Mouse (Mus musculus) hindbrain, embryonic 16.5 days (tissue): ENCODE data around the gene Siae. TPM values are rescaled to one million over a fixed set of nuclear protein-coding genes. Genes with fewer than 3 reads are reported as not detected.
A peak's percentile ranks its signal among the peaks of the same experiment; 100 is the strongest.

Source experiments
- ATAC-seq: fragments of 200-750 bp; cut with Nextera tagmentation; 2 replicates; pipeline ENCODE4 v1.8.0; 2017; ENCODE audit warnings: moderate TSS enrichment, moderate library complexity
- H3K27ac ChIP-seq: fragments of 300-500 bp; sonication (generic); 2 replicates; pipeline ENCODE4 v1.5.1; 2014; ENCODE audit warnings: low read depth, mild to moderate bottlenecking, control low read depth, low read length, moderate library complexity
- H3K27me3 ChIP-seq: fragments of 300-500 bp; sonication (generic); replicated peaks from 2 replicates; pipeline ENCODE4 v1.6.1; 2014; ENCODE audit warnings: low read length; ENCODE audit not compliant: control insufficient read depth, insufficient read depth
- H3K36me3 ChIP-seq: fragments of 300-500 bp; sonication (generic); 2 replicates; pipeline ENCODE4 v1.6.1; 2014; ENCODE audit warnings: mild to moderate bottlenecking, low read length, moderate library complexity, mixed read lengths; ENCODE audit not compliant: control insufficient read depth, insufficient read depth
- H3K4me1 ChIP-seq: fragments of 300-500 bp; sonication (generic); 2 replicates; pipeline ENCODE4 v1.6.1; 2014; ENCODE audit warnings: low read depth, low read length; ENCODE audit not compliant: control insufficient read depth, insufficient read depth
- H3K4me2 ChIP-seq: fragments of 300-500 bp; sonication (generic); 2 replicates; pipeline ENCODE4 v1.6.1; 2014; ENCODE audit warnings: mild to moderate bottlenecking, low read length, control low read depth, moderate library complexity
- H3K4me3 ChIP-seq: fragments of 300-500 bp; sonication (generic); 2 replicates; pipeline ENCODE4 v1.5.1; 2014; ENCODE audit warnings: mild to moderate bottlenecking, low read length, control low read depth, moderate library complexity
- H3K9ac ChIP-seq: fragments of 300-500 bp; sonication (generic); 2 replicates; pipeline ENCODE4 v1.6.1; 2014; ENCODE audit warnings: low read depth, mild to moderate bottlenecking, control low read depth, low read length, moderate library complexity
- H3K9me3 ChIP-seq: fragments of 300-500 bp; sonication (generic); 2 replicates; pipeline ENCODE4 v1.6.1; 2014; ENCODE audit warnings: mild to moderate bottlenecking, low read length, moderate library complexity; ENCODE audit not compliant: control insufficient read depth
- WGBS: fragments of 180-500 bp; shearing (Covaris S2); extraction: QIAGEN DNeasy Blood & Tissue Kit; methylation state at CpG from one replicate; pipeline ENCODE4 v1.1.7; 2014; 5-methylcytosine and 5-hydroxymethylcytosine counted together
- polyA plus RNA-seq: library from polyadenylated mRNA; unstranded; fragments of >200 nt; fragmentation: Nextera tagmentation; extraction: Ambion mirVana; gene quantifications from 2 replicates; pipeline ENCODE4 v1.2.1, GENCODE M21; 2015

Siae gene
- polyA plus RNA-seq, 1 experiment from 2014 or later: 17.4 TPM

DNA sequence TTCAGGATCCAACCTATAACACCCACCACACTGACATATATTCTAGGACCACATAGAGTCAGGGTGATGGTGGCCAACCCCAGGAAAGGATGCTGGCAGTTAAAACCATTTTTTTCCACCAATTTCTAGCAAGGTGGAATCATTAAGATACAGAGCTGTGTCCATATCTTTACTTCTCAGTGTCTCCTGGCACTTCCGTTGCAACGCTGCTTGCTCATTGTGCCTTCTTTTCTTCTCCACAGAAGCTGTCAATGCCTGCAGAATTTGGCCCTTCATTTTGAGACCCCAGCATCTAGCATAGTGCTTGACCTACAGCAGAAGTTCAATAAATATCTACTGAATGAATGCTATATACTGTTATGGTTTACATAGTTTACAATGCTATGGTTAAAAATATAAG lies 11.5 kb downstream of the Siae start:
- no peaks in the 10 kb centered on the region for H3K36me3 ChIP-seq
- H3K4me1 ChIP-seq: peaks cover 7% of the 10 kb centered on the region
- WGBS: 93% methylated on average over 2 of the region's 2 CpGs
- no peaks in the 10 kb centered on the region for H3K9me3 ChIP-seq
- ATAC-seq: no peak
- H3K4me3 ChIP-seq: no peak overlapping the region
- no peak overlapping the region for H3K27ac ChIP-seq
- H3K9ac ChIP-seq: no peak overlapping the region
- no peak overlapping the region for H3K4me2 ChIP-seq
- H3K27me3 ChIP-seq: no peaks in the 10 kb centered on the region

DNA sequence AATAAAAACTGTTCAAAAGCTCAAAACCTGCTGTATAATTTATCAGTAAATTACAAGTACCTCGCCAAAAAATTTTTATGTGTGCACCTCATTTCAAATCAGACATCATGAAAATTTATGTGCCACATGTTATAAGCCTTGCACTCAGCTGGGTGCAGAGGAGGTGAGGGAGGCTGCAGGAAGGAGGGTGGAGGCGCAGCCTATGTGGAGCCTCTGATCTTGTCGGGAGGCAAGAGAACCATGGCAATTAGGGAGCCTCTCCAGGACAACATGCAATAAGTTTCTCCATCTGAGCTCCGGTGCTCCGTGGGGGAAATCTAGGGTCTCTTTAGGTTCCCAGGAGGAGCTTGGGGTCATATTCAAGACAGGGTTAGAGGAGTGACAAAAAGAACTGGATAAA lies 12.0 kb downstream of the Siae start:
- 48% methylated on average over 5 of the region's 5 CpGs for WGBS
- Histone ChIP-seq H3K9me3 (no peaks in the 10 kb centered on the region), H3K4me2 (no peak overlapping the region), H3K27ac (no peak overlapping the region), H3K4me1 (peaks cover 7% of the 10 kb centered on the region), H3K9ac (no peak overlapping the region), H3K36me3 (no peaks in the 10 kb centered on the region), H3K4me3 (no peak overlapping the region), H3K27me3 (no peaks in the 10 kb centered on the region)
- ATAC-seq: no peak

DNA sequence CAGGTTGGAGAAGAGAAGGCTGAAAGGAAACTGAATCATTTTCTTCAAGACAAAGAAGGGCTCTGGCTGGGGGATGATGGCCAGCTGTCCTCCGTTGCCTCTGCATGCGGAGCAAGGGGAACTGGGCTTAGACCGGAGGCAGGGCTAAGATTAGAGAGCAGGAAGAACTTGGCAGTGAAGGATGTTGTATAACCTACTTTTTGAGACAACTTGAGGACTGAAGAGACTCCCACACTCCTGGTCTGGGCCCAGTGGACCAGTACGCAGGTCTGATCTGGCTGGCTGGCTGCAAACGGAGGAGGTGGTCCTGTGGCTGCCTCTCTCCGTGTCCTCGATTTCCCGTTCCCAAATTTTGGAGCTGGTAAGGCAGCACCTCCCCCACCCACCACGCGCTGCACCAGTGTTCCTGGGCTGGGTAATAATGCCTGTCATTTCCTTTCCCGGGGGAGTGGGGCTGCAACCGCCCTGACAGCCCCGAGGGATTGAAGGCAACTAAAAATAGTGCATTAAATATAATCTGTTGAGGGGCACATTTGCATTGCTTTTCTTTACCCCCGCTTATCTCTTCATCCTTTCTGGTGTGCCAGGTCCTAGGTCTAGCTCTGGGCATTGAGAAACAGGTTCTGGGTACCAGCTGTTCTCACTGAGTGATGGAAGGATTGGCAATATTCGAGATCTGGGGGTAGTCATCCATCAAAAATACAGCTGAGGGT lies 12.6 kb downstream of the Siae start:
- peak overlapping the region; percentile 14; the same call in 1 of the 2 replicates for H3K4me2 ChIP-seq
- H3K36me3 ChIP-seq: no peaks in the 10 kb centered on the region
- peaks cover 7% of the 10 kb centered on the region for H3K4me1 ChIP-seq
- peak; percentile 53 for ATAC-seq
- H3K9ac ChIP-seq: no peak overlapping the region
- WGBS: 27% methylated on average over 15 of the region's 15 CpGs
- H3K9me3 ChIP-seq: no peaks in the 10 kb centered on the region
- no peak overlapping the region for H3K4me3 ChIP-seq
- no peak overlapping the region for H3K27ac ChIP-seq
- no peaks in the 10 kb centered on the region for H3K27me3 ChIP-seq

DNA sequence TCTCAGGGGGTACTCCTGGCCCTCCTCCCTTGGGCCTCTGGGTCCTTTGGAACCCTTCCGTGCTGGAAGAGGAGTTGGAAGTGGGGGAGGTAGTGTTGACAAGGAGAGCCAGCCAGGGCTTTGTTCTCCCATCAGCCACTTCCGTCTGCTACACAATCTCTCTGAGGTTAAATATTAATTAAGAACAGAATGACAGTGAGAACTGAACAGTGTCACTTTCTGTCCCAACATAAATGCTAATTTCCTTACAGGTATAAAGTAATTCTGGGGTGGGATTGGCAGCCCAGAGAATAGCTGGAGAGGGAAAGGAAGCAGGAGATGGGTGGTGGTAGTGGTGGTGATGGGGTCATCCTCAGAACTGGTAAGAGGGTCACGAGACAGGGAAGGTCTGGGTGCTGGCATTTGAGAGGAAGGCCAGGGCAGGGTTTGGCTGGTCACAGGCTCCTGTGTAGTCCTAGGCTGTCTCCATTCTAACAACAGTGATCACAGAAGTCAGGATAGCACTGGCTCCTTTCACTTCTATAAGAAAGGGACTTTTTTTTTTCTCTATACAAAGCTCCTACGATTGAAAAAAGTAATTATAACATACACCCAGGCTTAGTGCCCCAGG lies 13.2 kb downstream of the Siae start:
- WGBS: 36% methylated on average over 4 of the region's 4 CpGs
- no peak overlapping the region for H3K4me3 ChIP-seq
- no peak overlapping the region for H3K9ac ChIP-seq
- H3K36me3 ChIP-seq: no peaks in the 10 kb centered on the region
- H3K4me1 ChIP-seq: peaks cover 7% of the 10 kb centered on the region
- no peaks in the 10 kb centered on the region for H3K27me3 ChIP-seq
- no peaks in the 10 kb centered on the region for H3K9me3 ChIP-seq
- H3K27ac ChIP-seq: no peak overlapping the region
- no peak overlapping the region for H3K4me2 ChIP-seq
- ATAC-seq: peak; percentile 32; the same call in 1 of the 2 replicates

DNA sequence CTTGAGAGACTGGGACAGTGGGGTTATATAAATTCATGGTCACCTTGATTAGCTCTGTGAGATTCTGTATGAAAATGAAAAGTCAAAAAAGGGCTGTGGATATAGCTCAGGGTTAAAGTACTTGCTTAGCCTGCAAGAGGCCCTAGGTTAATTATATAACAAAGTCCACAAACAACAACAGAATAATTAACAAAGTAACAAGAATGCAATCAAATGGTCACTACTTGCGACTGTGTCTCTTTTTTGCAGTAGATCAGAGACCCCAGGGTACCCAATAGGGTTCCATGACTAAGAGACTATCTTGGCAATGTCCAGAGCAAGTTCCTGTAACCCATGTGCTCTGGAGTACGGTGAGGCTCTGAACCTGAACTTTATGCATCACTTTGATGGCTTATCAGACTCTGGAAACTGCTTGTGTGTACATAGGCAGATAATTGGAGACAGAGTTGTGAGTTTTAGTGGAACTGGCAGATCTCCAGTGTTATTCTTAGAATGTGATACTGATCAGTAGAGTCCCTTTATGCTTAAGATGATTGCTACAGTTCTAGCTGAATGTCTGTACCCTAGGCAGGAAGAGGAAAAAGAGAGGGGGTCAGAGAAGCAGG lies 13.8 kb downstream of the Siae start:
- H3K4me3 ChIP-seq: no peak overlapping the region
- H3K36me3 ChIP-seq: no peaks in the 10 kb centered on the region
- WGBS: 83% methylated on average over 2 of the region's 2 CpGs
- no peak overlapping the region for H3K9ac ChIP-seq
- peaks cover 7% of the 10 kb centered on the region for H3K4me1 ChIP-seq
- no peaks in the 10 kb centered on the region for H3K9me3 ChIP-seq
- H3K4me2 ChIP-seq: no peak overlapping the region
- no peaks in the 10 kb centered on the region for H3K27me3 ChIP-seq
- H3K27ac ChIP-seq: no peak overlapping the region
- no peak for ATAC-seq

DNA sequence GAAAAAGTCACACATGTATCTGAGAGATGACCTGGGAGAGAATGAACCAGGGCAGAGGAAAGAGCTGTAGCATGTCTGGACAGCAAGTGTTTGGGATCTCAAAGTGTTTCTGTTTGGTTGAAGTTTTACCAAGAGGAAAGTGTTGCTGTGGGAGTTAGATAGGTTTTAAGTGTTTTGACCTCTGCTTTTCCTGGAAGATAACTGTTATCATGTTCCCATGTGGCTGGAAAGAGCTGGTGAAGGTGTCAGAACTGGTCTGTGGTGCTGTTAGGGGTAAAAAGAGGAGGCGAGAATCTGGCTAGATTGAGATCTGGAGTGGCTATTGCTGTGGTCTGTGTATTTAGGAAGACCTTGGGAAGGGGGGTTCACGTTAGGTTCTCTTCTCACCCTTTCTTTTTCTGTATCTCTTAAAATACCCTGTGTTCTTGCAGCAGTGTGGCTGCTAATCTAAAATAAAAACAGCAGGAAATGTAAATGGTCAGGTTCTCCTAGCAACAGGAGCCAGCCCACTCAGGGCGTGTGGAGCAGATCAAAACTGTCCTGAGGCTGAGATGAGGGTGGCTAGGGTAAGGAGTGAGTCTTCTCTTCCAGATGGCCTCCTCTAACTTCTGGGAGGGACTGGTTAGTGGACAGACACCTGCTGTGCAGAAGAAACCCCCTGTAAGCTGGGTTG lies 16.8 kb downstream of the Siae start:
- H3K4me3 ChIP-seq: no peak overlapping the region
- no peaks in the 10 kb centered on the region for H3K9me3 ChIP-seq
- no peak overlapping the region for H3K4me2 ChIP-seq
- WGBS: 65% methylated on average over 3 of the region's 3 CpGs
- H3K27ac ChIP-seq: no peak overlapping the region
- no peaks in the 10 kb centered on the region for H3K27me3 ChIP-seq
- ATAC-seq: no peak
- H3K9ac ChIP-seq: no peak overlapping the region
- H3K4me1 ChIP-seq: peaks cover 16% of the 10 kb centered on the region
- H3K36me3 ChIP-seq: no peaks in the 10 kb centered on the region

DNA sequence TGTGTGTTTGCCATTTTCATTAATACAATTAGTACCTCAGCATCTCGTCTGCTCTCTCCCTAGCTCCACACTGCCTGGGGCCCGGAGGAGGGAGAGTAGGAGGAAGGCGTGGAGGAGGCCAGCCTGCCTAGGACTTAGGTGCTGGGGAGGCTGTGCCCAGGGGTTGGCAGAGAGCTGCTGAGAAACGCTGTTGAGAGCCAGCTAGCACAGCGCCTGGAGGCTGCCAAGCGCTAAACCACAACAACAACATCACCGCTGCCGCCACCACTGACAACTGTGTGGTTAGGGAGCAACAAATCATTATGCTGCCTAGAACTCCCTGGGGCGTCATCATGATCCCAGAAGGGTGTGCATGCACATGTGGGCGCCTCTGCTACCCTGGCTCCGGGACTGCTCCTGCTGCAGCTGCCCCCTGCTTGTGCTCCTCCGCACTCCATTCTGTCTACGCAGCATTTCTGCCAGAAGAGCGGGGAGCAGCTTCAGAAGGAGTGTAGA lies 21.0 kb downstream of the Siae start:
- peak; percentile 86 for ATAC-seq
- no peaks in the 10 kb centered on the region for H3K36me3 ChIP-seq
- peak overlapping the region; percentile 44; the same call in 1 of the 2 replicates for H3K27ac ChIP-seq
- 30% methylated on average over 14 of the region's 14 CpGs for WGBS
- H3K4me3 ChIP-seq: peak overlapping the region; percentile 20; the same call in 1 of the 2 replicates
- peak overlapping the region; percentile 54 for H3K4me2 ChIP-seq
- no peaks in the 10 kb centered on the region for H3K9me3 ChIP-seq
- H3K4me1 ChIP-seq: peaks cover 9% of the 10 kb centered on the region
- peak overlapping the region; percentile 33 for H3K9ac ChIP-seq
- no peaks in the 10 kb centered on the region for H3K27me3 ChIP-seq

DNA sequence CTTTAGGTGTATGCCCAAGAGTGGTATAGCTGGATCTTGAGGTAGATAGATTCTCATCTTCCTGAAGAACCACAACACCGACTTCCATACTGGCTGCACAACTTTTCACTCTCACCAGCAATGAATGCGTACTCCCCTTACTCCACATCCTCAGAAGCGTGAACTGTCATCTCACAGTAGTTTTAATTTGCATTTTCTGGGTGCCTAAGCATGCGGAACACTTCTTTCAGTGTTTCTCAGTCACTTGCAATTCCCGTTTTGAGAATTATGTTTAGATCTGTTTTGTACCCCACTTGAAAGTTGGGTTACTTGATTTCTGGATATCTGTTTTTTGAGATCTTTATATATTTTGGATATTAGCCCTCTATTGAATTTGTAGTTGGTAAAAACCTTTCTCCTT lies 28.1 kb downstream of the Siae start:
- no peak overlapping the region for H3K27ac ChIP-seq
- H3K9ac ChIP-seq: no peak overlapping the region
- WGBS: 85% methylated on average over 5 of the region's 5 CpGs
- no peak overlapping the region for H3K4me3 ChIP-seq
- H3K4me1 ChIP-seq: no peaks in the 10 kb centered on the region
- no peaks in the 10 kb centered on the region for H3K27me3 ChIP-seq
- H3K9me3 ChIP-seq: no peaks in the 10 kb centered on the region
- H3K4me2 ChIP-seq: no peak overlapping the region
- no peak for ATAC-seq
- no peaks in the 10 kb centered on the region for H3K36me3 ChIP-seq

DNA sequence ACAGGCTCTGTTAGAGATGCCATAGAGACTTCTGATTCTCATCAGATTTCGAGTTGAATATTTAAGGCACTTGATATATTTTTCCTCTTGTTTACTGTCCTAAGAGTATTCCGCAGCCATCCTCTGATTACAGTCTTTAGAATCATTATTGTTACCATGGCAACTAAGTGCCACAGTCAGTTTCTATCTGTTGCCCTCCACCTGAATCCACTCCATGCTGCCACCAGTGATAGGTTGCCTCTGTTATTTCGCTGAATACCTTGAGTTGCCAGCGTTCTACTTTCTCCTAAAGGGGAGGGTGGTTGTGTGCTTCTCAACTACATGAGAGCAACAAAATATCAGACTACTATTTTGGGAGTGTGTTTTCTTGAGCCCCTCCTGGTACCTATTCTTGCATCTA lies 31.2 kb downstream of the Siae start:
- no peak overlapping the region for H3K27ac ChIP-seq
- no peaks in the 10 kb centered on the region for H3K9me3 ChIP-seq
- no peak overlapping the region for H3K4me3 ChIP-seq
- no peak overlapping the region for H3K9ac ChIP-seq
- no peaks in the 10 kb centered on the region for H3K36me3 ChIP-seq
- 65% methylated on average over 4 of the region's 4 CpGs for WGBS
- ATAC-seq: peak; percentile 68; the same call in 1 of the 2 replicates
- H3K4me2 ChIP-seq: no peak overlapping the region
- no peaks in the 10 kb centered on the region for H3K4me1 ChIP-seq
- H3K27me3 ChIP-seq: no peaks in the 10 kb centered on the region
